Mouse (Mus musculus) heart, adult 18-20 months (tissue): ENCODE measurements around the gene Hnrnpr. TPM values are rescaled to one million over a fixed set of nuclear protein-coding genes. Genes with fewer than 3 reads are reported as not detected.

Source experiments
- DNase-seq, 2 experiments: peaks; one replicate each; pipeline ENCODE4 v3.0.0; 2021 to 2022; ENCODE audit warnings: mixed read lengths in 1 of 2
- long read RNA-seq, 2 experiments: library from polyadenylated mRNA; stranded (forward); transcript quantifications; one replicate each; pipeline ENCODE4 v2.0.0; 2021
- total RNA-seq, 2 experiments: library from RNA; stranded (reverse); gene quantifications; 2 replicates each; pipeline ENCODE4 v1.2.3; 2021

Hnrnpr gene
- 10 to 100 TPM; 41.9 to 46.0 TPM for total RNA-seq
- long read RNA-seq, experiment 1, full-length matches to known transcripts, result 46 of 51 reads
- long read RNA-seq, experiment 1, partial matches to known transcripts, result 3 of 51 reads
- long read RNA-seq, experiment 1, other reads (novel, unspliced or antisense), result 2 of 51 reads
- long read RNA-seq, experiment 2, full-length matches to known transcripts, result 27 of 32 reads
- long read RNA-seq, experiment 2, partial matches to known transcripts, result 1 of 32 reads
- long read RNA-seq, experiment 2, other reads (novel, unspliced or antisense), result 4 of 32 reads

GRCm38 (mm10) chr4:136310229-136311041 is at the start of gene Hnrnpr:
Hnrnpr (plus strand) TSS chr4:136310942.
- DNase-seq, result peak; percentile 99 to 100

- peak; percentile 43 to 62 for DNase-seq
These were observed 48.8 kb upstream of the Hnrnpr start for GRCm38 (mm10) chr4:136261912-136262311.

DNA sequence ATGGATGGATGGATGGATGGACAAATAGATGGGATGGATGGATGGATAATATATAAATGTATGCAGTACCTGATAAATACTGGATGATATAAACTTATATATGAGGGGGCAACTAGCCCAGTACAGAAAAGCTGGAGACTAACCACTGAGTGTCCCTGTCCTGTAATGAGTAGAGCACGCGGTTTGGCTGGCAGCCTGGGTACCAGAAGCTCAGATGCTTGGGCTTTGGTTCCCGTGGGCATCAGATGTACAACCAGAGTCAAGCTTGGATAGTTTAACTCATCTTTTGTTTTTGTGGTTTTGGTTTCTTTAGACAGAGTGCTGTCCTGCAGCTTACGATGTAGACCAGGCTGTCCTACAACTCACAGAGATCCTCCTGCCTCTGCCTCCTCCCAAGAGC is 47.2 kb upstream of the Hnrnpr start:
- no peak for DNase-seq

DNA sequence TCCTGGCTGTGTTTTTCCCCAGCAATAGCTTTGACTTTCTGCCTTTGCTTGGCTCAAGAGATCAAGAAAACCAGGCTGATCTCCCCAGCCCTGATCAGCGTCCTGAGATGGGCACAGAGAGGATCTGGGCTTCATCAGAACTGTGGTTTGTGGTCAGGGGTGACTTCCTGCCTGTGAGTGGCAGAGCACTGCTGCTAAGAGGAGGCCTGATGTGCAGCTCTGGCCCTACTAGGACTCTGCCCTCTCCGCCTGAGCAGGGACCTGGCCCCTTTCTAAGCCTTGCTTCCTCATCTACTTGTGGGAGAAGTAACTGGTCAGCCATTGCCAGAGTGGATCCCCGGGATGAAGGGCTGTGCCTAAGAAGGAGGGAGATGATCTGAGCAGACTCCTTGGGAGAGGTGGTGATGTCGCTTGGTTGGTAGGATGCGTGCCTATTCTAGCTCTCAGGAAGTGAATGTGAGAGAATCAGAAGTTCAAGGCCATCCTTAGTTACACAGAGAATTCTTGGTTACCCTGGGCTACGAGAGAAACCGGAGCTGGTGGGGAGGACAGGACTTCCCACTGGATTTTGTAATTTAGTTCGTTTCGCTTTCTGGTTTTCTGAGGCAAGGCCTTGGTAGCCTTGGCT is 43.9 kb upstream of the Hnrnpr start:
- peak in 1 of 2 experiments; percentile 52 for DNase-seq

- DNase-seq, result no peak
These were observed 41.8 kb upstream of the Hnrnpr start for GRCm38 (mm10) chr4:136268912-136269311.

DNA sequence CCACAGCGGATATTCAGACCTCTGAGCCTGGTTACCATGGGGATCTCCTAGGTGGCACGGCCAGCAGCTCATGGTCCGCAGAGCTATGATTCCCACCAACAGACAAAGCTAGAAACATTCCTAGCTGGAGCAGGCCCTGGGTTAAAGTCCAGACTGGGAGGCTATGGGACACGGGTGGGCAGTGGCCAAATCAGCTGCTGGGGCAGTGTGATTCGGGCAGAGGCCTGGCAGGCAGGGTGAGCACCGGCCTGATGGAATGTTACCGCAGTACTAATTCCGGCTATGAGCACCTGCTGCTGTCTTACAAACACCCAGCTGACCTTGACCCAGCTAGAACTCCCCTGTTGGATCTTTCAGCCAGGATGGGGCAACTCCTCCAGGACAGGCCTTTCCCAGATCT is 40.1 kb upstream of the Hnrnpr start:
- peak; percentile 49 to 61 for DNase-seq

DNA sequence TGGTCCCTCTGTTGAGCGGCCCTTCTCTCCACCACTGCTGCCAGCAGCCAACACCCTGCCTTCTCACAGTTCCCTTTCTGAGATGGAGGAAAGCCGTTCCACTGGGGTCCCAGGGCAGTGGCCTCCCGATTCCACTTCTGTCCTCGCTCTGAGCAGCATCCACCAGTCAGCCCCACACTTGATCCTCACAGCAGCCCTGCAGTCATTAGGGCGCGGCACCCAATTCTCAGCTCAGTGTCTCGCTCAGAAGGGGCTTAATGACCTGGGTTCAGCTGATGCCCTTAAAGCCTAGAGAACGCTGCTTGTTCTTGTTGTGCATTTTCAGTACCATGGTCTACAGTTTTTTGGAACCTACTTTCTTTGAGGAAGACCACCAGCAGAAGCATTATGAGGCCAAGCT is 29.6 kb upstream of the Hnrnpr start:
- DNase-seq, result no peak

DNA sequence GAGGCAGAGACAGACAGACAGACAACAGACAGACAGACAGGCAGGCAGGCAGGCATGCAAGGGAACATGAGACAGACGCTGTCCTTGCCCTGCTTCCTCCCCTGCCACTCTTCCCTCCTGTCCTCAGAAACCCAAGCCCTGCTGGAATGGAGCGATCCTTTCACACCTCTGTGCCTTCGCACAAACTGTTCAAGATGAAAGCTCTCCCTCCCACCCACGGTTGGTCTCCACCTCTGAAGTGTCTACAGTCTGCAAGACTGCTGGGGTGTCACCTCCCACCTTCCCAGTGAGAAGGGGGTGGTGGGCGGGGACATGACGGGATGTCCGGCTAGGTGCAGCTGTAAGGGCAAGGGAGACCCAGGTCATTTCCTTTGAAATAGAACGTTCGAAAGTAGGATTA is 29.1 kb upstream of the Hnrnpr start:
- no peak for DNase-seq

DNA sequence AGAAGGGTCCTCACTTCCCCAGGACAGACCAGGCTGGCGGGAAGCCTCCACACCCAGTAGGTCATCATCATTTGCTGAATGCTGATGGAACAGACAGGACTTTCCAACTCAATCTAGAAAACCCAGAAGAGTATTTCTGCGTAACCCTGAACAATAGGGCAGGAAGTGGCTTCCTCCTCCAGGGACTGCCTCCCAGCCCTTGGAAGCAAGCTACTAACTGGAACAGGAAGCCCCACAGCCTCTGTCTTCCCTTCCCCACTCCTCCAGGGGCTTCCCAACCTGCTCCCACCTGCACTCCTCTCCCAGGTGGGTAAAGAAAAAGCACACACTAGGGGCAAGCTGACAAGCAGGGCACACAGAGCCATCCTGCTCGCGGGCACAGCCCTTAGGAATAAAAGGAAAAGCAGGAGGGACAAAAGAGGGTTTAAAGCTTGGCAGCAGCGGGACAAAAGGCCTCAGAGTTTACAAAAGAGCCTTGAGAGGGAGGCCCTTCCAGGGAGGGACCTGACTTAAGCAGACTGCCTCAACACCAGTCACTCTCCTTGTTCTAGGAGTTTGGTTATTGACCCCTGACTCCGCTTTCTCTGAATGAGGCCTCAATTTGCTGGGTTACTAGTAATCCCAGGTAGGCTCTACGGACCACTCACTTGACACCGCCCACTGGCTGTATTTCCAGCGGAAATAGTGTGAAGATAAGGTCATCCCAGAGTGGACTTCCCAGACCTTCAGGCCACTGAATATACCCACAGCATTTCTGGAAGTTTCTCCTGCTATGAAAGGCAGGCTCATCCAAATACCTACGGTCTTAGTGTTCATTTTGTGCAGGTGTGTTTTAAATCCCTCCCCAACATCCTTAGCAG is 27.9 kb upstream of the Hnrnpr start:
- DNase-seq, result peak; percentile 50 to 82

DNA sequence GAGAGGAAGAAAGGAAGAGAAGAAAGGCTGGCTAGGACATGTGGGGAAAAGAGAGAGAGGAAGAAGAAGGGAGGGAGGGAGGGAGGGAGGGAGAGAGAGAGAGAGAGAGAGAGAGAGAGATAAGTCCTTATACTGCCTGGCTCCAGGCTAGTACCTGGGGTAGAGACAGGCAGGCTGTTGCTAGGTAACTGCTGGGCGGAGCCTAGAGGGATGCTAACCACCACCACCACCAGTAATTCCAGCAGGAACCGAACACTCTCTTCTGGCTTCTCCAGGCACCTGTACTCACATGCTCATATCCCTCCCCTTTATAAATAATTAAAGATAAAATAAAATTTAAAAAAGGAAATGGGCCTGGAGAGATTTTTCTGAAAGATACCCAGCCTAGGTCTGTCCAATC is 27.0 kb upstream of the Hnrnpr start:
- DNase-seq, result no peak

GRCm38 (mm10) chr4:136284455-136284854 is 26.3 kb upstream of the Hnrnpr start, which contains the start of gene Zfp46:
Zfp46 (plus strand) TSS chr4:136284683.
- DNase-seq, result peak; percentile 93

DNA sequence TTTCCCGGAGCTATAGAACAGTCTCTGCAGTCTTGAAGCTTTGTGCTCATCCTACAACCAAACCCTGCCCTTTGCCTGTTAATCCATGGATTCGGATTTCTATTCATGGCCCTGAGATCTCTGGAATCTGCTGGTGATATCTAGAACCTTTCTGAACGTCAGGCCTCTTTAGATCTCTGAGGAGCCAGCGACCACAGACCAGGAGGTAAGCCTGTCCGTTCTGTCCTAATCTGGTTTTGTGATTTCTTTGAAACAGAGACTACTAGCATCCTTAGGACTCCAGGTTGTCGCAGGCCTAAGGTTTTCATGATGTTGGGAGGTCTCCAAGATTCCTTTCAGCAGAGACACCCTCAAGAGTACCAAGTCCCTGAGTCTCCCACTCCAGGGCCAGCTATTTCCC is 25.9 kb upstream of the Hnrnpr start:
- no peak for DNase-seq

GRCm38 (mm10) chr4:136285348-136285810 is 25.4 kb upstream of the Hnrnpr start:
- DNase-seq, result peak; percentile 95 to 99

DNA sequence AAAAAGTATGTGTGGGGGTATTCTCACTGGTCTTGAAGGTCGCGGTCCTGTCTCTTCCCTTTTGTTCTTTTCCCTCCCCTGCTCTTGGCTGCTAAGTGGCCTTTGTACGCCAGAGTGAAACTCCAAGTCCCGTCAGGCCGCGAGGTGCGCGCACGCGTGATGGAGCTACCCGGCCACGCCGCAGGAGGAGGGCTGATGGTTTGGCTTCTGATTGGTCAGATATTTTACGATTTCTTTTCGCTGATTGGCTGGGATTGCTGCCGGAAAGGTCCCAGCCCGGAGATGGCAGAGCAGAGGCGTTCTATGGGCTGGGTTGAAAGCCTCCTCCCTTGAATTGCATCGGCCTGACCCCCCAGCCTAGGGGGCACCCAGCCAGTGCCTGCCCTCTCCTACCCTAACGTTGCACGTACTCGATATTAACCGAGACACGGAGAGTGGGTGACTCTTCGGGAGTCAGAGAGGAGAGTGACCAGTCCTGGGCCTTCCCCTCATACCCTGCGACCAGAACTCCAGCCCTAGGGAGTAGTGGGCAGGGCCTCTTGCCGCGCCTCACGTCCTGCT is 24.9 kb upstream of the Hnrnpr start:
- DNase-seq, result peak; percentile 97 to 98

DNA sequence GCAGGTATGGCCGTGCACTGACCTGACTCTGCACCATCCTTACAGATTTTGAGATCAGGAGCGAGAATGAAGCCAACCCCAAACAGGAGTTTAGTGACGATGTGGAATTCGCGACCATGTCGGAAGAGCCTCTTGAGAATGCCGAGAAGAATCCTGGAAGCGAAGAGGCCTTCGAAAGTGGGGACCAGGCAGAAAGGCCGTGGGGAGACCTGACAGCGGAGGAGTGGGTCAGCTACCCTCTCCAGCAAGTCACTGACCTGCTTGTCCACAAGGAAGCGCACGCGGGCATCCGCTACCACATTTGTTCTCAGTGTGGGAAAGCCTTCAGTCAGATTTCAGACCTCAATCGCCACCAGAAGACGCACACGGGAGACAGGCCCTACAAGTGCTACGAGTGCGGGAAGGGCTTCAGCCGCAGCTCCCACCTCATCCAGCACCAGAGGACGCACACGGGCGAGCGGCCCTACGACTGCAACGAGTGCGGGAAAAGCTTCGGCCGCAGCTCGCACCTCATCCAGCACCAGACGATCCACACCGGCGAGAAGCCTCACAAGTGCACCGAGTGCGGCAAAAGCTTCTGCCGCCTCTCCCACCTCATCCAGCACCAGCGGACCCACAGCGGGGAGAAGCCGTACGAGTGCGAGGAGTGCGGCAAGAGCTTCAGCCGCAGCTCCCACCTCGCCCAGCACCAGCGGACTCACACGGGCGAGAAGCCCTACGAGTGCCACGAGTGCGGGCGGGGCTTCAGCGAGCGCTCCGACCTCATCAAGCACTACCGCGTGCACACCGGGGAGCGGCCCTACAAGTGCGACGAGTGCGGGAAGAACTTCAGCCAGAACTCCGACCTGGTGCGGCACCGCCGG is 20.6 kb upstream of the Hnrnpr start:
- DNase-seq, result no peak

DNA sequence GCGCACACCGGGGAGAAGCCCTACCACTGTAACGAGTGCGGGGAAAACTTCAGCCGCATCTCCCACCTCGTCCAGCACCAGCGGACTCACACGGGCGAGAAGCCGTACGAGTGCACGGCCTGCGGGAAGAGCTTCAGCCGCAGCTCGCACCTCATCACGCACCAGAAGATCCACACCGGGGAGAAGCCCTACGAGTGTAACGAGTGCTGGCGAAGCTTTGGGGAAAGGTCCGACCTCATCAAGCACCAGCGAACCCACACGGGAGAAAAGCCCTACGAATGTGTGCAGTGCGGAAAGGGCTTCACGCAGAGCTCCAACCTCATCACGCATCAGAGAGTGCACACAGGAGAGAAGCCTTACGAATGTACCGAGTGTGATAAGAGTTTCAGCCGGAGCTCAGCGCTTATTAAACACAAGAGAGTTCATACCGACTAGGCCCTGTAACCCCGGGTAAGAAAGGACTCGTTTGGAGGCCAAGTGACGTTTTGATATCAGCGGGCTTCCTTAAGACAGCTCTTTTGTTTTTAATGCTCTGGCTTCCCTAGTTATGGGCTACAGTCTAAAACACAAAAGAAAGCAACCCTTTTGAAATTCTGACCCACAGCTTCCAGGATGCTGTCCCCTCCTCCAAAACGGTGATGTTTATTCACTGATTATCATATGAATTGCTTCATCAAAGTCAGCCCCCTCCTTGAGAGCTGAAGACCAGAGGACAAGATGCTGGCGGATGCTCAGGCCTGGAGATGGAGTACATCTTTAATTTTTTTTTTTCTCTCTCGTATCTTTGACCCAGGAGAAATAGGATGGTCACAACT is 19.8 kb upstream of the Hnrnpr start:
- DNase-seq, result no peak

GRCm38 (mm10) chr4:136291692-136292091 is 19.1 kb upstream of the Hnrnpr start:
- DNase-seq, result no peak

DNA sequence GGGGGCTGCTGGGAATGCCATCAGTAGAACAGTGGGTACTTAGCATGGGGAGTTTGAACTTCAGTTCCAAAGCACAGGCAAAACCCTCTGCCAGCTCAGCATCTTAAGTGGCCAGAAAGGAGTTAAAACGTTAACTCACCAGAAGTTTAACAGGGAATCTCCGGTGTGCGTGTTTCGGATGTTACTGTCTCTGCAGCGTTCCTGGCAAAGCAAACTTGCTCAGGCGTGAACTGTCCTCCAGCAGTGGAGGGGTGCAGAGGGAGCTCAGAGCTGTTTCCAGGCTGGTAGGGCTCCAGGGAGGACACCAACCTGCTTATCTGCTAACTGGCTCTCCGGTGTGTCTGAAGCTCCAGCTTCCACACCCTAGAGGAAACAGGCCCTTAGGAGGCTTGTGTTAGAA is 14.8 kb upstream of the Hnrnpr start:
- no peak for DNase-seq

GRCm38 (mm10) chr4:136302462-136302861 is 8.3 kb upstream of the Hnrnpr start:
- DNase-seq, result no peak

DNA sequence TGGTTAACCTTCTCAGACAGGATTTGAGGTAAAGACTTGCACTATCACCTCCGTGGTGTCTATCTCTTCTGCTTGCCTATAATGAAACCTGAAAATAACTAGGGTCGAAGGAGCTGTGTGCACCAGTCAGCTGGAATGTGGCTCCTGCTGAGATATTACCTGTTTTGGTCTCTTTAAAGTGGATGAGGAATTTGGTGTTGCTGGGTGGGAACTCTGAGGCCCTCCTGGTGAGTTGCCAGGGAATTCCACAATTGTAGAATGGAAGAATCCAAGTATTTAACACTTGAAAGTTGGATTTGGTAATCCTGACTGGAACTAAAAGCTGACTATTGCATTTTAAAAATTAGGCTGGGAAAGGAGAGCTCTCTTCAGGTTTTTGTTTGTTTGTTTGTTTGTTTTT is 6.6 kb upstream of the Hnrnpr start:
- DNase-seq, result no peak
